15 mouse cellular contexts compared by ENCODE assay signal in genomic region chr14:73501721-73502120, GRCm38 (mm10). TPM values are rescaled to one million over a fixed set of nuclear protein-coding genes. Genes with fewer than 3 reads are reported as not detected.
DNase-seq lines count a peak whose midpoint lies in the region; ATAC-seq and TF ChIP-seq lines count a peak whose summit lies in the region.
"Had no signal": no experiment of that assay in that cellular context is flagged by ENCODE, and none has a peak within 500 bp of the region (broad histone marks: within the 10 kb centered on the region; RNA-seq: fewer than 3 reads in every experiment).

No protein-coding gene starts in this region.

- H3K4me2 ChIP-seq in heart, postnatal 0 days (ENCODE audit: low read depth, low read length): no peak overlapping the region
- H3K4me2 ChIP-seq: embryonic facial prominence, embryonic 13.5 days had no signal

- WGBS in heart, postnatal 0 days: 53% methylated on average over 6 of the region's 6 CpGs
- WGBS in small intestine, adult 2 months: 33% methylated on average over 6 of the region's 6 CpGs

- no peak for TF ChIP-seq POLR2A in testis, adult 2 months (IDR thresholded peaks at IDR 0.05; ENCODE audit: control insufficient read depth, low read depth, low read length)
- no peak for TF ChIP-seq POLR2A in small intestine, adult 2 months (IDR thresholded peaks at IDR 0.05; ENCODE audit: low read depth, low read length)

- intact Hi-C loops in heart, postnatal 14 days (cut with DNase I): no loop called here

- H3K4me1 ChIP-seq in heart, postnatal 0 days (ENCODE audit: control insufficient read depth, insufficient read depth): peaks cover 14% of the 10 kb centered on the region
- H3K4me1 ChIP-seq in testis, adult 2 months (ENCODE audit: control insufficient read depth, insufficient read depth, low read length): peaks cover 2% of the 10 kb centered on the region; the same call in 1 of the 2 replicates
- peaks cover 5% of the 10 kb centered on the region; the same call in 1 of the 2 replicates for H3K4me1 ChIP-seq in small intestine, adult 2 months (ENCODE audit: control insufficient read depth, insufficient read depth, insufficient read length, low read length)

- no peak overlapping the region for H3K9ac ChIP-seq in heart, postnatal 0 days (replicated peaks; ENCODE audit: low read depth, low read length)
- H3K9ac ChIP-seq: embryonic facial prominence, embryonic 13.5 days had no signal

- no peak for TF ChIP-seq CTCF in heart, postnatal 0 days (IDR thresholded peaks at IDR 0.05; ENCODE audit: low read depth)
- no peak for TF ChIP-seq CTCF in testis, adult 2 months (IDR thresholded peaks at IDR 0.05; ENCODE audit: control insufficient read depth, insufficient read depth, insufficient replicate concordance, low read depth, low read length)
- TF ChIP-seq CTCF in small intestine, adult 2 months (IDR thresholded peaks at IDR 0.05; ENCODE audit: extremely low read depth, insufficient read length, insufficient replicate concordance, low read depth, low read length): no peak

- TF ChIP-seq EP300 in heart, postnatal 0 days (IDR thresholded peaks at IDR 0.05; ENCODE audit: low read depth): no peak

- no peaks in the 10 kb centered on the region for H3K27me3 ChIP-seq in heart, postnatal 0 days (ENCODE audit: control insufficient read depth, insufficient read depth, low read length)
- no peaks in the 10 kb centered on the region for H3K27me3 ChIP-seq in testis, adult 2 months (ENCODE audit: control insufficient read depth, insufficient read depth, low read length)
- no peaks in the 10 kb centered on the region for H3K27me3 ChIP-seq in small intestine, adult 2 months (ENCODE audit: control insufficient read depth, insufficient read depth, low read length)
- H3K27me3 ChIP-seq: embryonic facial prominence, embryonic 13.5 days had no signal

- no peak for ATAC-seq in heart, postnatal 0 days (ENCODE audit: insufficient read depth, low read depth)
- no peak for ATAC-seq in megakaryocyte-erythroid progenitor cell, adult 5-6 weeks (replicated peaks; ENCODE audit: low FRiP score, low TSS enrichment, poor library complexity, severe bottlenecking)
- ATAC-seq: activated CD4-positive, CD25-positive, alpha-beta regulatory T cell, adult 4 months had no signal

- H3K36me3 ChIP-seq in heart, postnatal 0 days (replicated peaks; ENCODE audit: control insufficient read depth, insufficient read depth, low read length): no peaks in the 10 kb centered on the region
- H3K36me3 ChIP-seq in testis, adult 2 months (ENCODE audit: control insufficient read depth, insufficient read depth, low read length): no peaks in the 10 kb centered on the region
- no peaks in the 10 kb centered on the region for H3K36me3 ChIP-seq in small intestine, adult 2 months (ENCODE audit: control insufficient read depth, insufficient read depth, low read length)
- H3K36me3 ChIP-seq: embryonic facial prominence, embryonic 13.5 days had no signal

- peak overlapping the region; percentile 1; the same call in 1 of the 2 replicates for H3K27ac ChIP-seq in heart, postnatal 0 days (ENCODE audit: low read depth)
- peak overlapping the region; percentile 37; the same call in 1 of the 2 replicates for H3K27ac ChIP-seq in testis, adult 2 months (ENCODE audit: control insufficient read depth, insufficient read depth, low read depth, low read length)
- peak overlapping the region; percentile 26; the same call in 1 of the 2 replicates for H3K27ac ChIP-seq in small intestine, adult 2 months (ENCODE audit: insufficient read depth, low read depth, low read length)

- no peaks in the 10 kb centered on the region for H3K9me3 ChIP-seq in heart, postnatal 0 days (replicated peaks; ENCODE audit: control insufficient read depth, low read length)
- H3K9me3 ChIP-seq: embryonic facial prominence, embryonic 13.5 days; megakaryocyte, embryonic 14.5 days had no signal

- no peak overlapping the region for H3K4me3 ChIP-seq in heart, postnatal 0 days (ENCODE audit: low read depth, low read length)
- H3K4me3 ChIP-seq in testis, adult 2 months (ENCODE audit: control insufficient read depth, low read depth, low read length): no peak overlapping the region
- H3K4me3 ChIP-seq in small intestine, adult 2 months (ENCODE audit: low read depth, low read length): no peak overlapping the region
- H3K4me3 ChIP-seq: embryonic facial prominence, embryonic 13.5 days; megakaryocyte, embryonic 14.5 days had no signal

- peak; percentile 61 to 76 for DNase-seq in cerebellum, postnatal 14 days
- no peak for DNase-seq in cerebellum, postnatal 25 days
- DNase-seq in heart, postnatal 0 days (ENCODE audit: low spot score): no peak
- no peak for DNase-seq in heart, postnatal 14 days
- no peak for DNase-seq in testis, postnatal 14 days (ENCODE audit: low spot score)
- DNase-seq: cerebellum, adult 2 months; gastrocnemius, postnatal 10 days; kidney, adult 2 months; right cerebral cortex, postnatal 4 days had no signal

RNA-seq across cellular contexts. Expression of gene Med4, which starts 8.1 kb away (rescaled TPM):
- 17.4 and 17.5 TPM in 2 replicates for total RNA-seq in heart, postnatal 0 days (2014; rRNA removed; ENCODE audit: low replicate concordance)
- 36.1 and 40.2 TPM in 2 replicates for polyA plus RNA-seq in heart, postnatal 0 days (2015; fragmentation: Nextera tagmentation; extraction: Ambion mirVana)
- total RNA-seq in heart, postnatal 14 days (2021): 10 to 100 TPM; 17.9 to 18.8 TPM
- polyA plus RNA-seq in testis, adult 2 months (2012; rRNA removed): 19.5 and 24.5 TPM in 2 replicates
- polyA plus RNA-seq in small intestine, adult 2 months (2012; rRNA removed): 4.5 and 8.7 TPM in 2 replicates
- total RNA-seq in megakaryocyte-erythroid progenitor cell, adult 5-6 weeks (2014; fragmentation: Nextera tagmentation): 43.6 and 53.8 TPM in 2 replicates
- total RNA-seq in megakaryocyte-erythroid progenitor cell, adult 5-6 weeks (2017): 83.0 and 85.5 TPM in 2 replicates

RNA-seq across cellular contexts. Expression of gene Sucla2, which starts 23.4 kb away (rescaled TPM):
- total RNA-seq in heart, postnatal 0 days (2014; rRNA removed; ENCODE audit: low replicate concordance): 229 and 249 TPM in 2 replicates
- 449 TPM in 2 replicates for polyA plus RNA-seq in heart, postnatal 0 days (2015; fragmentation: Nextera tagmentation; extraction: Ambion mirVana)
- 100 to 1,000 TPM; 728 to 730 TPM for total RNA-seq in heart, postnatal 14 days (2021)
- 126 and 143 TPM in 2 replicates for polyA plus RNA-seq in testis, adult 2 months (2012; rRNA removed)
- 8.8 and 17.4 TPM in 2 replicates for polyA plus RNA-seq in small intestine, adult 2 months (2012; rRNA removed)
- 54.4 and 65.8 TPM in 2 replicates for total RNA-seq in megakaryocyte-erythroid progenitor cell, adult 5-6 weeks (2014; fragmentation: Nextera tagmentation)
- 155 and 159 TPM in 2 replicates for total RNA-seq in megakaryocyte-erythroid progenitor cell, adult 5-6 weeks (2017)

RNA-seq across cellular contexts. Expression of gene Nudt15, which starts 46.3 kb away (rescaled TPM):
- 1.8 and 2.8 TPM in 2 replicates for total RNA-seq in heart, postnatal 0 days (2014; rRNA removed; ENCODE audit: low replicate concordance)
- 3.7 and 4.7 TPM in 2 replicates for polyA plus RNA-seq in heart, postnatal 0 days (2015; fragmentation: Nextera tagmentation; extraction: Ambion mirVana)
- 1 to 10 TPM; 7.7 to 9.0 TPM for total RNA-seq in heart, postnatal 14 days (2021)
- 1.6 and 1.7 TPM in 2 replicates for polyA plus RNA-seq in testis, adult 2 months (2012; rRNA removed)
- 0.15 and 0.42 TPM in 2 replicates for polyA plus RNA-seq in small intestine, adult 2 months (2012; rRNA removed)
- total RNA-seq in megakaryocyte-erythroid progenitor cell, adult 5-6 weeks (2014; fragmentation: Nextera tagmentation): 4.5 and 8.7 TPM in 2 replicates
- total RNA-seq in megakaryocyte-erythroid progenitor cell, adult 5-6 weeks (2017): 6.7 and 7.7 TPM in 2 replicates

Comparison
In these comparisons a context has a peak if more than half of its experiments do, and no peak if none do; other contexts are left out.
1. DNase-seq: peak in cerebellum, postnatal 14 days (2 of 2); none in cerebellum, postnatal 25 days (0 of 2), heart, postnatal 0 days (single experiment), heart, postnatal 14 days (0 of 2) and testis, postnatal 14 days (single experiment).
2. Peak in every context shown above with its lines, with median percentiles within 50 percentile points of each other: H3K27ac ChIP-seq.